Mouse (Mus musculus) liver (tissue): ENCODE results near the gene Heatr5b.

Experiments used
- DNase-seq: peaks from one replicate; pipeline ENCODE4 v3.0.0-alpha.2; 2020; ENCODE audit warnings: mixed read lengths

Heatr5b gene

DNA sequence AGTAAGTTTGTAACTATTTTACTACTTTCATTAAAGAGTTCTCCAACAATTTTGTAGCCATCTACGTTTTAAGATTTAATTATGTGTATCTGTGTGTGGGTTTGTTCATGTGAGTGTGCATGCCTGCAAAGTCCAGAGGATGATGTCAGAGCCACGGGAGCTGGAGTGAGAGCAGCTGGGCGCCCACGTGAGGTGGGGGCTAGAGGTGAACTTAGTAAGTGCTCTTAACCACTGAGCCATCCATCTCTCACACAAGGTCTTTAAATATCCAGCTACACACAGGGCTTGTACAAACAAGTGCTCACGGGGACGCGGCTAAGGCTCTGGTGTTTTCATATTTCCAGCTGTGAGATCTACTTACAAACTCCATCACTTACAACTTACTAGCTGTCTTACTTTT is 69.1 kb downstream of the Heatr5b start:
- DNase-seq: no peak

DNA sequence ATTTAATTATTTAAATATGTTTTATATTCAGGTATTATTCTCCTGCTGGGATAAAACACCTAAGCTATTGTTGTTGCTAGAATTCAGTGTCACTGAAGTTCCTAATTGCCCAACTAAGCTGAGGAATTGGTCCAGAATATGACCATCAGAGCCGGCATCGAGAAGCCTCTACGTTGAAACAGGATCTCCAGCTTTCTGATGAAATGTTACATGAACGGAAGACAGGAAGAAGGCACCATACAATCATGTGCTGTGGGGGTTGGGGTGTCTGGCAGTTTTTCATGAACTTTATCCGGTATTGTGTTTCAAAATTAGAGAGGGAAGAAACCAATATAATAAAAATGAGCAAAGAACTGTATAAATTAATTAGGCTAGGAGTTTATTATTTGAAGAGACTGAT is 71.9 kb downstream of the Heatr5b start:
- DNase-seq: no peak

DNA sequence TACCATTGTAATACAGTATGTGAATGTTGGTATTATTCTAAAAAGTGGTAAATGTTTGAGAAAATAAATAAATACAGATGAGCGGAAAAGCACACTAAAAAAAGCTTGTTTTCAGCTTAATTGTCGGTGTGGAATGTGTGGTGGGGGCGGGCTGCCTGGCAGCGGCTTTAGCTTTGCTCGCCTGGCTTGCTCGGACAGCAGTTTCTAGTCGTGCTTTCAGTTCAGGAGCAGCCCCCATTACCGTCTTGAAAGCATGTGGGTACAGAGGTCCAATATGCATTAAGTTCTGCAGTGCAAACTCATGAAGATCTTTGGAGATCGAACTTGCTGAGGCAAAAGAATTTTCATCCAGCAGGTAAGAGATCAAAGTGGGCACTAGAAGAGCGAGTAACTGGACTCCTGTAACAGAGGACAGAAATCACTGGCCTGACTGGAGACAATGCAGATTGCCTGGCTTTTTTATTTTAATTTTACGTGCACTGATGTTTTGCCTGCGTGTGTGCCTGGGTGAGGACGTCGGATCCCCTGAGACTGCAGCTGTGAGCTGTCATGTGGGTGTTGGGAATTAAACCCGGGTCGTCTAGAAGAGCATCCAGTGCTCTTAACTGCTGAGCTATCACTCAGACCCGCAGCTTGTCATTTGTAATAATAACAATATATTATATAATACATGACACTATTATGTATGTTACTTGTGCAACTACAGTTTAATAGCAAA is 82.1 kb downstream of the Heatr5b start:
- DNase-seq: no peak

DNA sequence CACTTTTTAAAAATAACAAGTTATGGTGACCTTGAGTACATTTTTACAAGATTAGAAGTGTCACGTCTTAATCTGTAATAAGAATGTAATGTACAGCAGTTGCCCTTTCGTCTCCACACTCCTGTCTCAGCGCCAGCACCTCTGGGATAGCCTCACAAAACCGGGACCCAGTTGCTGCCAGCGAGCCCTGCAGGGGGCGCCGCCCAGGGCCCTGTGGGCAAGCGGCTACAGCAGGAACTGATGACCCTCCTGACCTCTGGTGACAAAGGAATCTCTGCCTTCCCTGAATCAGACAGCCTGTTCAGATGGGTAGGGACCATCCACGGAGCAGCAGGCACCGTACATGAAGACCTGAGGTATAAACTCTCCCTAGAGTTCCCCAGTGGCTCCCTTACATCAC is 83.1 kb downstream of the Heatr5b start:
- DNase-seq: no peak

DNA sequence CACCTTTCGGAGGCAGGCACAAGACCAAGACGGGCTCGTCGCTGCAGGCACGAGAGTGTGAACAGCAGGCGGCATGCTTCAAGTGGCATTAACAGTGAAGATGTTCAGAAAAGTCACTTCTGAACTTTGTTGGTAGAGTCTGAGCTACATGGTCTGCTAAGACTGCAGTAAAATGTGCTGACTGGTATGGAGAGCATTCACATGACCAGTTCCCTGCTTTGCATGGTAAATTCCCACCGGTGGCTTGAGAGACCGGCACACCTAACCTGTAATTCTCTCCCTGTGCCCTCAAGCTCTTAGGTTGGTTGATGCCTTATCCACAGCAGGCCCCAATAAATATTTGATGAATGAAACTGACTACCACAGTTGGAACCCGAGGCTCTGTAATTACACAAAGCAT is 86.7 kb downstream of the Heatr5b start:
- DNase-seq: no peak

DNA sequence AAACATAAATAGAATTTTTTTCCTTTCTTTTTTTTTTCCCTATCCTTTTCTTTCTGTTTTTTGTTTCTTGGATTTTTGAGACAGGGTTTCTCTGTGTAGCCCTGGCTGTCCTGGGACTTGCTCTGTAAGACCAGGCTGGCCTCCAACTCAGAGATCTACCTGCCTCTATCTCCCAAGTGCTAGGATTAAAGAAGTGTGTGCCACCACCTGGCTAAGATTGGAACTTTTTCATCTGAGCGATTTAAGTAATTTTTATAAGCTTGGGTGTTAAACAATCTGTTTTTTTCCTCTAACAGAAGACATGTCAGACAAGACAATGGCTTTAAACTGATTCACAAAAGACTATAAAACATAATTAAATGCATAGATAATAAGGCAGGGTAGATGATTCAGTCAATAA is 96.7 kb downstream of the Heatr5b start:
- DNase-seq: no peak

DNA sequence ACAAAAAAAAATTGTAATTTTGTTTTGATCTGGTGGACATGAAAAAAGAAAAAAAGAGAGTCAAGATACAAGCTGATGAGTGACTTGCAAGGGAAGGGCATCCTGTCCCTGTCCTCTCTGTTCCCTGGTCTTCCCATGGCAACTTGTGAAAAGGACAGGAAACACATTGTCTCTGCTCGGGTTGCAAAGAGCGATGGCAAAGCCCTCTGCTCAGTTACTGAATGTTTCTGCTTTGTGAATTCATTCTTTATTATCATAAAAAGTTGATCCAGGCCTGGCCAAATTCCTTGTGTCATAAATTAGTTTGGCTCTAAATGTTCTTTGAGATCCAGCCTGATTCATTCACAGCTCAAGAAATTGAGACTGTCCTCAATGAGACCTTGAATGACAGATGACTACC is 97.4 kb downstream of the Heatr5b start:
- no peak for DNase-seq

DNA sequence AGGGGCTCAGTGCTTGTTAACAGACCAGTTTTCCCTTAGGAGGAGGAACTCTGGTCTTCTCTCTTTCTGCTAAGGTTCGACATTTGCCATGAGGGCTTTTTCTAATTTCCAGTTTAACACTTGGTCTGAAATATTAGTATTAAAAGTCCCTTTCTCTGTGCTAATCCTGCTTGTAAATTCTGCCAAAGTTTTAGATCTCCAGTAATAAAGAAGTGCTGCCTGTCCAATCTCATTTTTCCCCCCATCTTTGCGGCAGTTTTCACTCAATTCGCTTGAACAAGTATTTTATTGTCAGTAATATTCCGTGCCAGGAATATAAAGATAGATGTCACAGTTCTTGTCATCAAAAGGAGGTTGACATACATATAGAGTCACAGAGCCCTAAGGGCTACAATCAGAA is 98.1 kb downstream of the Heatr5b start, which contains the start of gene Strn:
Gene Strn, minus strand, starts transcription at position 101 of the 400 bp plus-strand sequence.
- DNase-seq: no peak

DNA sequence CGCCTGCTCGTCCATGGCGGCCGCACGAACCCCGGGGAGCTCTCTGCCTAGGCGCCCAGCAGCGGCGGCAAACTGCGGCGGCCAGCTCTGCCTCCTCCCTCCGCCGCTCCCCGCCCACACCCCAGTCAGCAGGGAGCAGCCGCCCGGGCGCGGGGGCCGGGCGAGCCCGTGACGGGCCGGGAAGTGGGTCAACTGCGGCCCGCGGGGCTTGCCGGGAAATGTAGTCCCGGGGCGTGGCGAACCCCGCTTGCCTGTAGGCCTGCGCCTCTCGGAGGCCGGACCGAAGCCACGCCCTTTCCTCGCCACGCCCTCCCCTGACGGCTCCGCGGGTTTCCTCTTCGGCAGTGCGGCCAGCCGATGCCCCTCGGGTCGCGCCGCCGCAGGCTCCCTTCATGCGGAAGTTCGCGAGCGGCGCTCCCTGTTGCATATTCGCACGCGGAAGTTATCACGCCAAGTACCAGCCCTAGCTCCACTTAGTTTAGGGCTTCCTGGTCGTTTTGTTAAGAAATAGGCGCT is 98.6 kb downstream of the Heatr5b start:
- DNase-seq: peak; percentile 100

DNA sequence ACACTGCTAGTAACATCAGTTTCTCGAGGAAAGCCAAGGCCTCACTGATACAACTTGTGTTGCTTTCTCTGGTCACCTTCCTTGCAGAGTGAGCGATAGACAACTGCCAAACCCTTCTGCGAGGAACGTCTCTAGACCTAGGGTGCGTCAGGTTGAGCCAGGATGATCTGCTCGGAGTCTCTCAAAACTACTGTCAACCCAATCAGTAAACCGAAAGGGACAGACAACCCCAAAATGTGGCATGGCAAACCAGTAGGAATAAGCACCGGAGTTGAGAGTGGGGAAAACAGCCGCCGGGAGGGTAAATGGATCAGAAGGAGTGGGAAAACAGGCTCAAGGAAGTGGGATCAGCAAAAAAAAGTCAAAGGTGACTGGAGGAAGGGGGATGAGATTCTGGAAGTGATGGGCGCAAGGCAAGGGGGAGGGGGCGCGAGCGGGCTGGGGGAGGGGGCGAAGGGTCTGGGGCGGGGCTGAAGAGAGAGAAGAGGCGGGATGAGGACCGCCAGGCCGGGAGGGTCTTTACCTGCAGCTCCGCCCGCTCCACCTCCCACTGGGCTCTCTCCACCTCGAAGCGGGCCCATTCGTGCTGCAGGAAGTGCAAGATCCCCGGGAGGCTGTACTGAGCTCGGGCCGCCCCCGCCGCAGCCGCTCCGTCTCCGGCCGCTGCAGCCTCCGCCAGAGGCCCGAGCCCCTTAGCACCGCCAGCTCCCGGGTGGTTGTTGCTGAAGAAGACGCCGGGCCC is 99.3 kb downstream of the Heatr5b start:
- DNase-seq: peak; percentile 32

DNA sequence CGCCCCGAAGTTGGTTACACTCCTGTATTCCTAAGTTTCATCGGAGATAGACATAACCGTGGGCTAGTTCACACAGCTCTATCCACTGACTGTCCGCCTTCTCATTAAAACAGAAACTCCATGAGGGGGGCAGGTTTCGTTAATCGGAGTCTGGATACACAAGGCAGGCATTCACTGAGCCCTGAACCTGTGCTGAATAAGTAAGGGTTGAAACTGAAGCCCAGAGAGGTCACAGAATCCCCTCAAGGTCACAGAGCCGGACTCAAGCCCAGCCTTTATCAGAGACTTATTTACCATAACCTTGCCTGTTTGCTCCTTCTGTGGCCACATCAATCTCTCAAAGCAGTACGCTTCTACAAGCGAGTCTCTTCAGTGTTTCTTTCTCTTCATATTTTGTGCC is 100.4 kb downstream of the Heatr5b start:
- DNase-seq: no peak

DNA sequence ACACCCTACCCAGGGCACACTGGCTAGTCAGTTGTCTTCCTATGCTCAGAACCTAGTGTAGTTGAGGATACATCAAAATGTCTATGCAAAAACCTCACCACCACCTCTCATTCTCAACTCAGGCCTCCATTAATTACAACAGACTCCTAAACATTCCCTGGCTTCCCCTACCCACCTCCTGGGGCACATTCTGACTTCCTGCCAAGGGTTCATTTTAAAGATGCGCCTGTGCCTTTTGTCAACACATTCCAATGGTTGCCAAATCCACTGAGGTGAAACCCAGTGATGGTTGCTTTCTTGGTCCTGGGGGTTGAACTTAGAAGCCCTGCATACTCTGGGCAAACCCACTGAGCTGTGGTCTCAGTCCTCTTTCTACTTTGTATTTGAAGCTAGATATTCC is 103.1 kb downstream of the Heatr5b start:
- DNase-seq: no peak

DNA sequence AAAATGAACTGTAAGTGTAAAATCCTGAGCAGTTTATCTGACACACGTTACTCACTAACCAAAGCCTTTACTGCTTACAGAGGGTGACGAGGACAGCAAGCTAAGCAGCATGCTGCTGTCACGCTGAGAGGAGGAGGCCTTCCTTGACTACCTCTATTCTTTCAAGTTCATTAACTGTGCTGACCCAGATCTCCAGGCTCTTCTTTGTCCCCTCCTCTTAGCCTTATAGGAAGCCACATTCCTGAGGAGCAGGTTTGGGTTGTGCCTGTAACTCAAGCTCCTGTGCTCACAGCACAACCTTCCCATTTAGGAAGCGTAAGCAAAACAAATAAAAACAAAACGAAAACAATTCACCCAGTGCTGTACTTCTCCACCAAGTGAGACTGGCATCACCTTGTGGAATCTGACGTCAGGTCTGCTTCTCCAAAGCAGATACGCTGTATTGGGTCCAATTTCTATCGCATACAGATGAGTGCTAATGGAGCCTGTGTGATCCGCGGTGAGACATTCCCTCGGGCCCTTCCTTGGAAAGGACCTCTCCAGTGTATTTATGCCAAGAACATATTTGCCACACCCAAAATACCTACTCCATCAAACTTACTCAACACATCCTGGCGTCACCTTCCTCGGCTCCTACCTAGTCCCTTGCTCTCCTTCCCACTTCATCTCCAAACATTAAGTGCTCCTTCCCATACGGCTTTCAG is 108.3 kb downstream of the Heatr5b start:
- DNase-seq: no peak

DNA sequence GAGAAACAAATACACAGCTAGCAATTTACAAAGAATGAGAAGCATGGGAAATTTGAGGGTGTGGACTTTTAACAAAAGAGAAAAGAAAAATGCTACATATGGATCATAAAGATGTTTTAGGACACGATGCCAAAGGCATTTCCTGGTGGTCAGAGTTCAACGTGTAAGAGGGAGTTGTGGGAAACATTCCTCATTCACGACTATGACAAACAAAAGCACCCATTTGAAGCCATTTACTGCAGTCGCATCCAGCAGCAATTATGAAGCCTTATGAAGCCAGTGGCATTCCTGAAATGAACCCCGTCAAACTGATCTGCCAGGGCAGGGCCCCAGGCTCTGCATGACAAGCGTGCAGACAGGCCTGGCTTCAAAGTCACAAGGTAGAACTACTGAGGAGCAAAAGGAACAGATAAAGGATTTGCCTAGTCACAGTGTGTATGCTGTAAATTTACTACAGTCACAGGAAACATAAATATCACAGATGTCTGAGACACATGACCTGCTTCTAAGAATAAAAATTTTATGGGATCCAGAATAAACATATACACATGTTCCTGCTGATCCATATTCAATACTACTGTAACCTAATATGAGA is 110.6 kb downstream of the Heatr5b start:
- DNase-seq: peak; percentile 64

DNA sequence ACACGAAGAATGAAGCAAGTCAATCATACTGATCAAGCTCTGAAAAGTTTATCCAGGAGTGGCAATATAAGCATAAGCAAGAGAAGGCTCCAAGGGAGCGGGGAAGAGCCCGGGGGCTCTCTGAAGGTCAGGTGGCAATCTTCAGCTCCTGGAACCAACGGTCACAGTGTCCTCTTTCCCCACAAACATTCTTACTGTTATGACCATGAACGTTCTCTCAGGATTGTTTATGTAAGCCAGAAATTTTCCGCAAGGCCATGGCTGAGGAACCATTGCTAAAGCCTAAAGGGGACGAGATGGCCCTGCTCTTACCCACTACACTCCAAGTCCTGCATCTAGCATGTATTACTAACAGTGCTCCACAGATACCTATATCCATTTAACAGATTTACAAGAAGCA is 113.5 kb downstream of the Heatr5b start:
- DNase-seq: no peak

DNA sequence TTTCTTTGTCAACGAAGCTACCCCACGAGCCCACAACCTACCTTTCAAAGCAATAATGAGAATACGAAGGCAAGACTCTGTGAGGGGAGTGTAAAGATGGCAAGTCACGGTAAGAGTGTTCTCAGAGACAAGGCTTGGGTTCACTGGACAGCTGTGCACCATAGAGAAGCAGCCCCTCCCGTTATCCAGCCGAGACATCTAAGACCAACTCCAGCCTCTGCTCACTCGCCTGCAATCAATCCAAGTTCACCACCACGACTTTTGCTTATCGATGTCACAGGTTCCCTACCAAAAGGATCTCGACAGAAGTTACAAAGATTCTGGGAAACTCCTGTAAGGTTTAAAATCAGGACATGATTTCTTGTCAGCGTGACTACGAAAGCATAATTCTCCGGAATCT is 116.1 kb downstream of the Heatr5b start:
- no peak for DNase-seq

DNA sequence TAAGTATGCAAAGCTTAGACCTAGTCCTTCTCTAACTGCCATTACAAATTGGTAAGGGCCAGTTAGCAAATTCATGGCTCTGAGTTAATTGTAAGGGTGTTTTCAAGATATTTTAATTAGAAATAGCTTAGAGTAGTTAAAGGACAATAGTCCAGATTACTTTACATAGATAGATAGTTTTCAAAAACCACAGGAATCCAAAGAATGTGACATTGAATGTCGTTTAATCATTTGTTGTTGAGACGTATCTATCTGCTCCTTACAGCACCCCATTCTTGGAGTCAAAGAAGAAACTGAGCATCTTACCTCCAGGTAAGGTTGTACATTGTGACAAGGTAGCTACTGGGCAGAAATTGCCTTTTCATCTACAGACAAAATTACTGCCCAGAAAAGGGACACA is 124.9 kb downstream of the Heatr5b start:
- no peak for DNase-seq

DNA sequence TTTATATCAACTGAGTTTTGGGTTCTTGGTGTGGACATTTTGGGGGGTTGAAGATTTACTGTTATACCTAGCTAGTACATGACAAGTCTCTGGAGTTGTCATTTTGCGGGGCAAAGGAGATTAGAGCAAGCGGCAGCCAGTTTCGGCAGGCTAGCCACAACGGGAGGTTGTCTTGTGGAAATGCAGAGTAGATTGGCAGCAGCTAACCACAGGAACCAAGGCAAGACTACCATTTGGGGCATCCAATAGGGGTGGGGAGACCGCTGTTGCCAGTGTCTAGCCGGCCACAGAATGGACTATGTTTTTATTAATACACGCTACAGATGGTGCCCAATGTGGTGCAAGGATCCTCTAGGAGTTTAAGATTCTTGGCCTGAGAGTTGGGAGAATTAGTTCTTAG is 126.7 kb downstream of the Heatr5b start:
- no peak for DNase-seq

DNA sequence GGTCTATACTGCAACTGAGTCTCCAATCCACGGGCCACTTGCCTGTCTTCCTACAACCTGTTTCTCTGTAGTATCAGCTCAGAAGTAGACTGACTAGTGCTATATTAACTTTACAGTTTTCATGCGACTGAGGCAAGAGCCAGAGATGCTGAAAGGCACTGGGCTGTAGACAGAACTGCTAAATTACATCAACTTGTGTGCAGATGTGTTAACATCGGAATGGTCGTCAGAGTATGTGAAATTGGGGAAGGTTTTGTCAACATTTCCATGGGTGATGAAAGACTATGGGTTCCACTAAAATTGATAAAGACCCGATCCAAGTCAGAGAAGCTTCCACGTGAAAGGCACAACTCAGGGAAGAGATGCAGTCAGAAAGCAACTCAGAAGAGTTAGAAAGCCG is 132.2 kb downstream of the Heatr5b start:
- DNase-seq: no peak
